Mouse (Mus musculus): ENCODE measurements around the gene Olfr373.
A peak's percentile ranks its signal among the peaks of the same experiment; 100 is the strongest.

The Olfr373 gene

GRCm38 (mm10) chr8:72134756-72135445 lies 51.9 kb downstream of the Olfr373 start, which contains the start of gene Tpm4:
Tpm4 (plus strand) TSS chr8:72134975.
- peak; percentile 76 for DNase-seq

DNA sequence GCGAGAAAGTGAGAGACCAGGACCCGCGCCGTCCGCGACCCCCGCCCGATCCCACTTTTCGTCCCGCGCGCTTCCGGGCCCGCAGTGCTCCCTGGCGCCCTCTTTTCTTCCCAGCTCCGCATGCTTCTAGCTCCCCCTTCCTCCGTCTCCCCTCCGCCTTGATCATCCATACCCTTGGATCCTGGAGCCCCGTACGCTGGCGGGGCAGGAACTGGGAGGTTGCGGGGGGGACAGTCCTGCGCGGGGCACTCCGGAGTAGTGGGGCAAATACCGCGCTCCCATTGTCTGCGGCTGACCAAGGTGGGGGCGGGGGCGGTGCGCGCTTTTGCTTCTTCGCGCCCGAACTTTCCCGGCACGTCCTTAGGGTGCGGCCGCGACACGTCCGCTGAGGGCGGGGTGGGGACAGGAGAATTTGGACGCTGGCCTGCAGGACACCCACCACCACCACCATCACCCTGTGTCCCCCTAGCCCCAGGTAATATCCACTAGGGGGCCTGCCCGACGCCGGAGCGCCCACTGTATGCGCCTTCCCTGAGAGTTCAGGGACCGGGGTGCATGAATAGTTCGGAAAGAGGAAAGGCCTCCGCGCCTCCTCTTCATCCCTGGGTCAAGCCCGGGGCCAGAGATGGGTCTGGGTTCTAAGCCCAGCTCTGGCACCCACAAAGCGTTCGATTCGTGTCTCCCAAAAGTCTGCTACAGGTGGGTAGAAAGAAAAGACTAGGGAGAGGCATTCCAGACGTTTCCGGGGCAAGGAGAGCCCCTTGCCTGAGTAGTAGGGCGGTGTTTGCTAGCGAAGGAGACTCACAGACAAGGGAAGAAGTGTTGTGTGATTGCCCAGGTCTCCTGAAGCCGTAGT lies 52.7 kb downstream of the Olfr373 start:
- DNase-seq = peak; percentile 71

DNA sequence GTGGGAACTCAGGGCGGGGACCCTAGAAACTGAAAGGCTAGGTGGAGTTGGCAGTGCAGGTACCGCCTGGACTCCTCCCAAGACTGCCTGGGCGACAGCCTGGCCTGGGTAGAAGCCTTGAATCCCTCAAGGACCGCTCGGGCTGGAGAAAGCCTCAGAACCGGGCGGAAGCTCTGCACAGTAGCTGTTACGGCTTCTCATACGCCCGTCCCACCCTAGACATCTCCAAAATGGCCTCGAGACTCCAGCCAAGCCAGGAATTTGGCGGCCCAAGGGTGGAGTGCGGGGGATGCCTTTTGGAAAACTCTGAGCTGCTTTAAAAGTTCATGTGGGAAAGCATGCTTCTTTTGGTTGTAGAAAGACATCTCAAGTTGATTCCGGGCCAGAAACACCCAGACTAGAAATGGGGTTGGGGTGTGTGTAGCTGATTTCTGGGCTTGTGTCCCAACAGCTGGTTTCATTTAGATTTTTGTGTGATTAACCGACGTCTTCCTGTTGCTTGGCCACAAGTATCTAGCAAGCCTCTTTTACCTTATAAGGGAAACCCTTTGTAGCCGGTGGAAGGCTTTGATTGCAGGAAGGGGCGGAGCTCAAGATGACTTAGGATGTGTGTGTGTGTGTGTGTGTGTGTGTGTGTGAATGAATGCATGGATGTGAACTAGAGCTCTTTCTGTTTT lies 53.5 kb downstream of the Olfr373 start:
- peak; percentile 90 for DNase-seq

DNA sequence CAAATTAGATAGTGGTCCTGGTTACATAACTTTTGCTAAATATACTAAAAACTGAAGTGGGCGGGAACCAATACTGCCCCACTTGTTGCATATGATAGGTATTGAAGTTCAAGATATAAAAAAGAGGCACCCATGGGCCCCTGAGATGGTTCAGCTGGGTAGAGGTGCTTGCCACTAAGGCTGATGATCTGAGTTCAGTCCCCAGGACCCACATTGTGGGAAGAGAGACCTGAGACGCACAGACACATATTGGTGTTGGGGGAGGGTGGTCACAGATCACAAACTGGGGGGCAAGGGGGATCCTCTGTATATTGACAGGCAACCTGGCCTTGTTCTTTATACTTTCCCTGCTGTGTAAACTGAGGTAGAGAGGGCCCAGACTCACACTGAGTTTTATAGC lies 54.5 kb downstream of the Olfr373 start:
- DNase-seq = no peak

- DNase-seq = no peak
These were observed 55.5 kb downstream of the Olfr373 start for GRCm38 (mm10) chr8:72138456-72138855.

DNA sequence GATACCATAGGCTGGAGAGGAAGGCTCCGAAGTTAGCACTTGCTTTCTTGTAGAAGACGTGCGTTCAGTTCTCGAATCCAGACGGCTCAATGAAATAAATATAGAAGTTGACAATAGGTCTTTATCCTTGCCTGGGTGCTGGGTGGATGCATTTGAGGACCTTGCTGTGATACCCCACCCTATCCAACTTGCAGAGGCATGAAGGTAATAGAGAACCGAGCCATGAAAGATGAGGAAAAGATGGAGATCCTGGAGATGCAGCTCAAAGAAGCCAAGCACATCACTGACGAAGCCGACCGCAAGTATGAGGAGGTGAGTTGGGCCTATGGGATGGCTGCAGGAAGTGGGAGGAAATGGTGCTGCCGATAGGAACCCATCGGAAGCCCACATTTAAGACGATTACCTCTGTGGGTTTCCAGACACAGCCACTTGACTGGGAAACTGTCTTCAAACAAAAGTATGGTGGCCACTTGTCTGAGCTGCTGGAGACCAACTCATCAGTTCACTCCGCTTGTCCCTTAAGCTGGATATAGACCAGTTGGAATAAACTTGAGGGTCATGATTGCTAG lies 60.4 kb downstream of the Olfr373 start:
- no peak for DNase-seq

DNA sequence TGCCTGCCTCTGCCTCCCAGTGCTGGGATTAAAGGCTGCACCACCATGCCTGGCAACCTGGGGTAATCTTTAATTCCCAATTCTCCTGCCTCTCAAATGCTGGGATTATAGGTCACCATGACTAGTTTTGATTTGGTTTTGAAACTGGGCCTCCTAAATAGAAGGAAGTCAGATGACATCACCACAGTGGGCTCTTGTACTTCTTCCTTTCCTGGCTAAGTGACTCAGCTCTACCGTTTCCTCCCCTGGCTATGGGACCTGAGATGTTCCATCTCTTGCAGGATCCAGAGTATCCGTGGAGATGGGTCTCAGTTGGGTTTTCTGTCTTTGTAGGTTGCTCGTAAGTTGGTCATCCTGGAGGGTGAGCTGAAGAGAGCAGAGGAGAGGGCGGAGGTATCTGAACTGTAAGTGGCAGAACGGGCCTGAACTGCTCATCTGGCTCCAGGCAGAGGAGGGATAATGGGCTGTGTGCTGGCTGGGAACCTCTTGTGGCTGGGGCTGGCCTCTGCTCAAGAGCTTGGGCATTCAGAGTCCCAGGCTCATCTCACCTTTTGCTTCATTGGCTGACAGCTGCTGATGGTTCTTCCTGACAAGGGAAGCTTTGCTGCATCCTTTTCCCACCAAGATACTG lies 61.5 kb downstream of the Olfr373 start:
- no peak for DNase-seq

DNA sequence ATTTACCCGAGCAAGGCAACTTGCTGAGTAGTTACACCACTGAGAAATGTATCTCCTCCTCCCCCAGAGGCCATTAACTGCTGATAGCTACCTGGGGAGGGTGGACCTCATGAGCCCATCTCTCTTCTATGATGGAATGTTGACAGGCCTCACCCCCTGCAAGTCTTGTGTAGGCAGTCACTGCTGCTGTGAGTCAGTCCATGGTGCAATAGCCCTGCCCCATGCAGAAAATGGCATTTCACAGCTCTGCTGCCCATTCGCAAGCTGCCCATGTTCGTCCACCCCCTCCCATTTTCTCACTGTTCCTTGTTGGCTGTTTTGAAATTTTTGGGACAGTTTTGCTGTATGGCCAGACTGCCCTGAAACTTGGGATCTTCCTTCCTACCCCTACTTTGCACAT lies 62.5 kb downstream of the Olfr373 start:
- no peak for DNase-seq

- DNase-seq = peak; percentile 67
These were observed 63.1 kb downstream of the Olfr373 start for GRCm38 (mm10) chr8:72146056-72146455.

- no peak for DNase-seq
These were observed 63.6 kb downstream of the Olfr373 start for GRCm38 (mm10) chr8:72146556-72146955.

GRCm38 (mm10) chr8:72147266-72147665 lies 64.3 kb downstream of the Olfr373 start:
- DNase-seq = no peak

DNA sequence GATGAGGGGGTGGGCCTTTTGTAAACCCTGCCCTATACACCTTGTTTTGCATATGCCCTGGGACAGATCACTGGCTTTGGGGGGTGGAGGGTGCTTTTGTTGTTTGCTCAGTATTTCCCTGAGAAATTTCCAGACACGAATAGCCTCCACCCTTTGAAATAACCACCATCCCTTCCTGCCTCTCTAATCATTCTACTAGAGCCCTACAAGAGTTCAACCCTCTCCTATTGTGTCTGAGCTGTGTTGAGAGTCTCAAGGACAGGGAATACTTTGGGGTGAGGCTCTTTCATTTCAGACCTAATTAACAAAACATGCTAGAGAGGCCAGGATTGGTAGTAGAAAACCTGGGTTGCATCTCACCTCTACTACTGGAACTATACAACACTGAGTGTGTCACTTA lies 66.1 kb downstream of the Olfr373 start:
- no peak for DNase-seq

- DNase-seq = no peak
These were observed 68.6 kb downstream of the Olfr373 start for GRCm38 (mm10) chr8:72151418-72152078.

All from lung, postnatal 10 days (tissue).